ENCODE assay signal across 9 mouse cellular contexts in genomic region chr2:135328756-135329155, GRCm38 (mm10).
DNase-seq lines count a peak whose midpoint lies in the region; ATAC-seq and TF ChIP-seq lines count a peak whose summit lies in the region.
"Had no signal": no experiment of that assay in that cellular context is flagged by ENCODE, and none has a peak within 500 bp of the region (broad histone marks: within the 10 kb centered on the region; RNA-seq: fewer than 3 reads in every experiment).

No protein-coding gene starts in this region.

- TF ChIP-seq CTCF in C2C12 (IDR thresholded peaks at IDR 0.05; ENCODE audit: control insufficient read depth, insufficient read depth, insufficient read length), result peak; percentile 50

- no peak overlapping the region for H3K4me2 ChIP-seq in heart, embryonic 12.5 days
- no peak overlapping the region for H3K4me2 ChIP-seq in forebrain, embryonic 11.5 days (ENCODE audit: low read depth, low read length, severe bottlenecking)
- no peak overlapping the region for H3K4me2 ChIP-seq in kidney, embryonic 16.5 days (replicated peaks; ENCODE audit: low read depth, low read length)
- H3K4me2 ChIP-seq in midbrain, embryonic 12.5 days (replicated peaks), result no peak overlapping the region
- H3K4me2 ChIP-seq: liver, embryonic 13.5 days had no signal

- H3K9me3 ChIP-seq in heart, embryonic 12.5 days (replicated peaks), result no peaks in the 10 kb centered on the region
- H3K9me3 ChIP-seq in forebrain, embryonic 11.5 days (ENCODE audit: control insufficient read depth, low read length), result no peaks in the 10 kb centered on the region
- no peaks in the 10 kb centered on the region for H3K9me3 ChIP-seq in kidney, embryonic 16.5 days (ENCODE audit: low read length)
- no peaks in the 10 kb centered on the region for H3K9me3 ChIP-seq in midbrain, embryonic 12.5 days
- H3K9me3 ChIP-seq: liver, embryonic 13.5 days had no signal

- H3K27ac ChIP-seq in heart, embryonic 12.5 days (ENCODE audit: poor library complexity, severe bottlenecking), result no peak overlapping the region
- no peak overlapping the region for H3K27ac ChIP-seq in forebrain, embryonic 11.5 days (ENCODE audit: low read depth, low read length)
- H3K27ac ChIP-seq in kidney, embryonic 16.5 days (ENCODE audit: low read length), result no peak overlapping the region
- H3K27ac ChIP-seq in midbrain, embryonic 12.5 days (replicated peaks), result no peak overlapping the region
- H3K27ac ChIP-seq: liver, embryonic 13.5 days had no signal

- H3ac ChIP-seq in C2C12 (ENCODE audit: control insufficient read depth, insufficient read length, low read depth), result no peak overlapping the region

- no peaks in the 10 kb centered on the region for H3K79me3 ChIP-seq in C2C12 (ENCODE audit: low read depth)

- no peaks in the 10 kb centered on the region for H3K36me3 ChIP-seq in heart, embryonic 12.5 days
- H3K36me3 ChIP-seq in C2C12 (ENCODE audit: control insufficient read depth, insufficient read depth), result no peaks in the 10 kb centered on the region
- H3K36me3 ChIP-seq in forebrain, embryonic 11.5 days (ENCODE audit: control insufficient read depth, insufficient read depth, low read length), result no peaks in the 10 kb centered on the region
- no peaks in the 10 kb centered on the region for H3K36me3 ChIP-seq in kidney, embryonic 16.5 days (ENCODE audit: insufficient read depth, low read length)
- H3K36me3 ChIP-seq in midbrain, embryonic 12.5 days, result no peaks in the 10 kb centered on the region
- H3K36me3 ChIP-seq: liver, embryonic 13.5 days had no signal

- H3K9ac ChIP-seq in heart, embryonic 12.5 days, result no peak overlapping the region
- H3K9ac ChIP-seq in forebrain, embryonic 11.5 days (ENCODE audit: low read length), result no peak overlapping the region
- no peak overlapping the region for H3K9ac ChIP-seq in kidney, embryonic 16.5 days (replicated peaks; ENCODE audit: low read length)
- no peak overlapping the region for H3K9ac ChIP-seq in midbrain, embryonic 12.5 days (replicated peaks)
- H3K9ac ChIP-seq: liver, embryonic 13.5 days had no signal

- peak; percentile 22 to 56 for DNase-seq in heart, adult 18-20 months
- DNase-seq in c-Kit-positive CD71-negative TER-119-negative erythroid progenitor cells, embryonic 14.5 days (ENCODE audit: low read depth), result peak; percentile 30
- no peak for DNase-seq in forebrain, embryonic 11.5 days (ENCODE audit: low spot score)
- DNase-seq in urinary bladder, adult 2 months (ENCODE audit: low spot score), result no peak
- DNase-seq: liver, embryonic 13.5 days had no signal

- H3K27me3 ChIP-seq in heart, embryonic 12.5 days (replicated peaks), result no peaks in the 10 kb centered on the region
- no peaks in the 10 kb centered on the region for H3K27me3 ChIP-seq in C2C12 (ENCODE audit: control insufficient read depth, insufficient read depth, insufficient read length)
- no peaks in the 10 kb centered on the region for H3K27me3 ChIP-seq in forebrain, embryonic 11.5 days (ENCODE audit: control insufficient read depth, insufficient read depth, low read length)
- no peaks in the 10 kb centered on the region for H3K27me3 ChIP-seq in kidney, embryonic 16.5 days (ENCODE audit: insufficient read depth, low read length)
- peaks cover 6% of the 10 kb centered on the region for H3K27me3 ChIP-seq in midbrain, embryonic 12.5 days
- H3K27me3 ChIP-seq: liver, embryonic 13.5 days had no signal

- H3K4me3 ChIP-seq in heart, embryonic 12.5 days, result no peak overlapping the region
- no peak overlapping the region for H3K4me3 ChIP-seq in C2C12 (ENCODE audit: insufficient read depth, poor library complexity, severe bottlenecking)
- no peak overlapping the region for H3K4me3 ChIP-seq in forebrain, embryonic 11.5 days (ENCODE audit: low read depth, low read length)
- no peak overlapping the region for H3K4me3 ChIP-seq in kidney, embryonic 16.5 days (ENCODE audit: low read length)
- no peak overlapping the region for H3K4me3 ChIP-seq in midbrain, embryonic 12.5 days
- H3K4me3 ChIP-seq: liver, embryonic 13.5 days had no signal

- H3K79me2 ChIP-seq in C2C12 (ENCODE audit: control insufficient read depth, insufficient read depth), result no peaks in the 10 kb centered on the region

- ATAC-seq in heart, embryonic 12.5 days (ENCODE audit: insufficient number of reproducible peaks, low FRiP score), result no peak
- peak; percentile 72 for ATAC-seq in forebrain, embryonic 11.5 days (replicated peaks; ENCODE audit: low FRiP score)
- peak; percentile 60; the same call in 1 of the 2 replicates for ATAC-seq in kidney, embryonic 16.5 days (ENCODE audit: low FRiP score, low TSS enrichment)
- peak; percentile 64 for ATAC-seq in midbrain, embryonic 12.5 days (ENCODE audit: low FRiP score, low read depth)

- H3K4me1 ChIP-seq in heart, embryonic 12.5 days (replicated peaks), result no peaks in the 10 kb centered on the region
- H3K4me1 ChIP-seq in forebrain, embryonic 11.5 days (replicated peaks; ENCODE audit: control insufficient read depth, insufficient read depth, low read length), result no peaks in the 10 kb centered on the region
- 0 out of 2 replicates have a peak, but pooled peaks cover 5% of the 10 kb centered on the region for H3K4me1 ChIP-seq in kidney, embryonic 16.5 days (ENCODE audit: insufficient read depth, low read length)
- peaks cover 1% of the 10 kb centered on the region; the same call in 1 of the 2 replicates for H3K4me1 ChIP-seq in midbrain, embryonic 12.5 days
- H3K4me1 ChIP-seq: liver, embryonic 13.5 days had no signal

- 3% methylated on average over 2 of the region's 2 CpGs for WGBS in heart, embryonic 12.5 days
- WGBS in forebrain, embryonic 11.5 days, result 8% methylated on average over 2 of the region's 2 CpGs
- 1% methylated on average over 2 of the region's 2 CpGs for WGBS in kidney, embryonic 16.5 days
- WGBS in midbrain, embryonic 12.5 days, result 10% methylated on average over 2 of the region's 2 CpGs

TF ChIP-seq in C2C12, 6 proteins besides CTCF, POLR2A, EP300 and RAD21:
- TF ChIP-seq USF1 (IDR thresholded peaks at IDR 0.05; ENCODE audit: low read depth) (no peak), MAX (IDR thresholded peaks at IDR 0.05) (no peak), MYOG (IDR thresholded peaks at IDR 0.05; ENCODE audit: control insufficient read depth, extremely low read depth, insufficient read length) (no peak), CEBPB (IDR thresholded peaks at IDR 0.05; ENCODE audit: low read depth) (no peak), FOSL1 (IDR thresholded peaks at IDR 0.05; ENCODE audit: insufficient read depth, low read length, poor library complexity, severe bottlenecking) (no peak), MYOD1 (IDR thresholded peaks at IDR 0.05; ENCODE audit: control insufficient read depth, insufficient read length, low read depth) (no peak)
TF ChIP-seq in C2C12: peak in this region for 0.

Comparison
In these comparisons a context has a peak if more than half of its experiments do, and no peak if none do; other contexts are left out.
1. DNase-seq: peak in heart, adult 18-20 months (2 of 2) and c-Kit-positive CD71-negative TER-119-negative erythroid progenitor cells, embryonic 14.5 days (single experiment); none in forebrain, embryonic 11.5 days (single experiment) and urinary bladder, adult 2 months (single experiment).